Mouse (Mus musculus) adrenal gland, postnatal 4 days (tissue): Measurements from ENCODE around the gene Pkp2. TPM values are rescaled to one million over a fixed set of nuclear protein-coding genes. Genes with fewer than 3 reads are reported as not detected.
"Not testable (repeated sequence)": the region's sequence is repeated elsewhere in the genome, so short reads cannot be mapped to it uniquely, and the experiment has no call there.

Source experiments
- DNase-seq, 2 experiments: peaks; one replicate each; pipeline ENCODE4 v3.0.0; 2021 to 2022; ENCODE audit warnings: low spot score in 2 of 2, mixed read lengths in 2 of 2
- long read RNA-seq, 2 experiments: library from polyadenylated mRNA; stranded (forward); transcript quantifications; one replicate each; pipeline ENCODE4 v2.0.0; 2021
- total RNA-seq, 2 experiments: library from RNA; stranded (reverse); gene quantifications; 2 replicates each; pipeline ENCODE4 v1.2.3; 2021

Gene Pkp2
- 1 to 10 TPM; 3.6 to 4.1 TPM for total RNA-seq
- long read RNA-seq, experiment 1, partial matches to known transcripts, result 1 of 2 reads
- long read RNA-seq, experiment 1, other reads (novel, unspliced or antisense), result 0 of 2 reads
- long read RNA-seq, experiment 2, transcript Pkp2-201 (13 exons, 2,918 nt), result major isoform, 10 of 11 reads
- long read RNA-seq, experiment 2, partial matches to known transcripts, result 1 of 11 reads
- long read RNA-seq, experiment 2, other reads (novel, unspliced or antisense), result 0 of 11 reads

DNA sequence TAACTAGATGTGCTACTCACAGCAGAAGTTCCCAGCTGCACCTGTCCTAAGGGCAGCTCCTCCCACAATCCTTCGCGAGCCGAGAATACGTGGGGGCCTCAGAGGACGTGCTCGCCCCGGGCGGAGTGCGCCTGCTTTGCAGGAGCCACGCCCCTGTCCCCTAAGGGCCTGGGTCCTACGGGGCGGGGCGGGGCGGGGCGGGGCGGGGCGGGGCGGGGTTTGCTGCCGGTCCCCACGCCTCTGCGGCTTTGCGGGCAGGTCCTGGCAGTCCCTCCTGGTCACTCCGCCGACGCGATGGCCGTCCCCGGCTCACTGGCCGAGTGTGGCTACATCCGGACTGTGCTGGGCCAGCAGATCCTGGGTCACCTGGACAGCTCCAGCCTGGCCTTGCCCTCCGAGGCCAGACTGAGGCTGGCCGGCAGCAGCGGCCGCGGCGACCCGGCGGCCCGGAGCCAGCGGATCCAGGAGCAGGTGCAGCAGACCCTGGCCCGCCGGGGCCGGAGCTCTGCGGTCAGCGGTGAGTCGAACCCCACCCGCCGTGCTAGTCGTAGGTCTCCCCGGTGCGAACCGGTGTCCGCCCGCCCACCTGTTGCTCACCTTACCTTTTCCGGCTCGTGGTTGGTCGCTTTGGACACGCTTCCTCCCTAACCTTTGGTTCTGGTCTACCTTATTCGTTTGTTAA, at the start of gene Pkp2:
Gene Pkp2 (plus strand): TSS at position 240 of the 682 bp plus-strand sequence.
- peak in 1 of 2 experiments; percentile 19 for DNase-seq

DNA sequence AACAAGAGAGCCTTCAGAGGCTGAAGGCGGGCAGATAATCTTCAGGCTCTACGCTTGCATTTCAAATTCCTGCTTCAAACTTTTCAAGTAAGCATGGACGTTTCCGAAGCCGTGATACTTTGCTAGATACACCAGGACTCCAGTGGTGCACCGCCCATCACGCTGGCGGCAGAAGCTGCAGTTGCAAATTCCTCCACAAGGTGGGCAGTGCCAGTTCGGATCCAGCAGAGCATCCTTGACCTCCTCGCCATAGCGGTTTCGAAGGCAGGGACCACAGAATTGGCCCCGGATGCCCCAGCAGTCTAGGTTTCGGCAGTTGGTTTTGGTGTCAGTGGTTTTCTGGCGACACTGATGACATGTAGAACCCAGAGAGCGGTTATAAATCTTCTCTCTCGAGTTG, 15.7 kb upstream of the Pkp2 start:
- DNase-seq, result no peak

DNA sequence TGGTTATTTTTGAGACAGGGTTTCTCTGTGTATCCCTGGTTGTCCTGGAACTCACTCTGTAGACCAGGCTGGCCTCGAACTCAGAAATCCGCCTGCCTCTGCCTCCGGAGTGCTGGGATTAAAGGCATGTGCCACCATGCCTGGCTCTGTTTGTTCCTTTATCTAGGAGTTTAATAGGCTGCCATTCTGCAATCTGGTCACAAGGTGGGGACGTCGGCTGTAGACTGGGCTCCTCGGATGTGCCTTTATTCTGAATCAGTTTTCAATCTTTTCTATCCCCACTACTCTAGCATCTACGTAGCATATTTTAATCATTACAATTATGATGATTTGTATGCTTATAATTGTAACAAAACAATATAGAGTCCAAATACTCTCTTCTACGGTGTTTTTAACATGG, 11.1 kb upstream of the Pkp2 start:
- DNase-seq, result not testable (repeated sequence)

DNA sequence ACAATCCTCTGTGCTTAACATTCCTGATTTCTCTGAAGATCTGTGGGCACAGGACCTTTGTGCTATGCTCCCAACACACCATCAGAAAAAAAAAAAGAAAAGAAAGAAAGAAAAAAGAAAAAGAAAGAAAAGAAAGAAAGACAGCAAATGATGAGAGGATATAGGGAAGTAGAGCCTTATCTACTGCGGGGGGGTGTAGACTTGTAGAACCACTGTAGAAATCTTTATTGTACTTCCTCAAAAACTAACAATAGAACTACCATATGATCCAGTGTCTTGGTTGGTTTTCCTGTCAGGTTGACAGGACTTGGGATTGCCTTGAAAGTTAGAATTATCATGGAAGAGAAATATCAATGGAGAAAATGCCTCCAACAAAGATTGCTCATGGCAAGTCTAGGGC, 8.5 kb upstream of the Pkp2 start:
- DNase-seq, result no peak

DNA sequence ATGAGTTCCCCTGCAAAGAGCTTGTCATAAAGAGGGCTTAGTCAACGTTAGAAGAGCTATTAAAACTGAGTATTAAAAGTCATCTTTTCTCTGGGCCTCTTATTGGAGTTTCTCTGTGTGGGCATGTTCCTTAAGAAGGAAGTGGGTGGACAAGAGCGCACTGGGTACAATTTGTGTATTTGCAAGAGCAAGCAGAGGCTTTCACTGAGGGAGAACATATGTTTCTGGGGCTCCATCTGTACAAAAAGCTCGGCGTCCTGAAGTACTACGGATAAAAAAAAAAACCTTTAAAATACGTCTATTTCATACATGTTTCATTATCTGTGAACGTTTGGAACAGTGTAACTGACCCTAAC, 417 bp upstream of the Pkp2 start:
- DNase-seq, result no peak

DNA sequence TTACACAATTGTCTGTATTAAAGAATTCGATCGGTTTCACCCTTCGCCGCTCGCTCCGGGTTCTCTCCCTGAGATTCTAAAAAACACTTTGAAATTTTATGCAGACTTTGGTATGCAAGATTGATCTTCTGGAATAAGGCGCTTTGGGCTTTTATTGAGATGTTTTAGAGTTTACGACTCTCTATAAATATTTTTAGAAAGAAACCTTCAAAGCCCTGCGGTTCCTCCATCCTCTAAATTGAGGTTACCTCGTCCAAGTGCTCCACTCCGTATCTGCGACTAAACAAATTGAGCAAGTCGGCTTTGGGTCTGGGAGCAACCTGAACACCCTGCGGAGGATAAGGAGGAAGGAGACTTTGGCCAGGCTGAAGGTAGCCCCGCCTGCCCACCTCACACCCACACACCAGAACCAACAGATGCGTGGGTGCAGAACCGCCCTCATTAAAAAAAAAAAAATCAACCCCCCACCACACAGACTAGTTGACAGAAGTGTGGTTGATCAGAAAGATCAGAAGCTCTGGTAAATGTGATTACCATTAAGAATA, 715 bp downstream of the Pkp2 start:
- no peak for DNase-seq

DNA sequence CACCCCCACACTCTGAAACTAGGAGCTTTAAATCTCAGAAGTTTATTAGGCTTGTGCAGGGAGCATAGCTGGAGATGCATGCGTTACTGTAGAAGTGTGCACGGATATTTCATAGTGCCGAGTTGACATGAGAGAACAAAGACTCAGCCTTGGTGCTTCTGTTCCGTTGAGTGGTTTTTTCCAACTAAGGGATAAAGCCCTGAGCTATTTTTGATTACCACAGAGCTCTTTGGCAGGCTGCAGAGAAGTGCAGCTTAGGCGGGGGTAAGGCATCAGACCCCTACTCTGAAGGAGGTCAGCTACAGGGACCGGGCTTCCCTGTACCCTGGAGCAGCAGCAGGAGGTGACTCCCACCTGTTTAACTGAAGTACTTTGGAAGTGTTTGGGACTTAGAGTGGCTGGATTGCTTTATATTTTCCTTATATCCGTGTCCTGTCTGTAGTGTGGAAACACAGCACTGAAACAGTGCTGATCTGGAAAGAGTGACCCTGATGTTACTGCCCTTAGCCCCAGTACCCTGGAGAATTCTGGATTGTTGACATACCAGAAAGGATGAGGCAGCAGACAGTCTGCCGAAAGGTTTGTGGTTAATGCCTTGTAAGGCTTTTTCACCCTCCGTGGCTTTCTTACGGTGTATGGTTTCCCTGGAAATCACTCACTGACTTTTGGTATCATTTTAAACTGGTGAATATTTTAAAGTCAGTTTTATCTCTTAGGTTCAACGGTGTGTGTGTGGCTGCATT, 2.7 kb downstream of the Pkp2 start:
- DNase-seq, result no peak

DNA sequence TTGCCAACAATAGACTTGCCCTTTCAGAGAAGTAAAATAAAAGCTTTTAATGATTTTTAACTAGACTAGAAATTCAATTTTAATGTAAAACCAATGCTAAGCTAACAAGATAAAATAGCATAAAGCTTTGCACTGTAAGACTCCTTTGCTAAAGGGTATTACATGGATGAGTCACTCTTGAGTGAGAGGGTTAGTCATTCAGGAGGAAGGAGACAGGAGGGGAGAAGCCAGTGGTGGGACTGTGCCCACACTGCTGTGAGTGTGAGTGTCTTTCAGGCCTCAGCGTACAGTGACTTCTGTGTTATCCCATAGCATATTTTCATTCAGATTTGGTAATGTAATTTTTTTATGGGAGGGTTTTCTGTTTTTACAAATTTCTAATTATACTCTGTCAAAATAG, 3.8 kb downstream of the Pkp2 start:
- no peak for DNase-seq

DNA sequence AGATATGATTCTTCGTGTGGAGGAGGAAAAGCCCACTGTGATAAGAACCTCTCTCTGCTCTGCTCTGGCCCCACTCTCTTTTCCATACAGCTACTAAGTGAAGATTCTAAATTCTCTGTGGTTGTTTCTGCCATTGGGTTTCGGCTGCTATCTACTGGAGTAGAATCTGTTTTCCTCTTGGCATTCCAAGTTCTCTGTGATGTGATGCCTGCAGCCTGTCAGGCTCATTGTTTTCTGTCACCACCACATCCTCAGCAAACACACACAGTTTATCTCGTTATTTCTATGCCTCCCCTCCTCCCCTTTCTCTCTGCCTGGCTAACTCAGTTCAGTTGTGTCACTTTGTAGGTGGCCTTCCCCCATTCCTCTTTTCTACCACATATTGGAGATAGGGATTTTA, 6.7 kb downstream of the Pkp2 start:
- DNase-seq, result no peak

DNA sequence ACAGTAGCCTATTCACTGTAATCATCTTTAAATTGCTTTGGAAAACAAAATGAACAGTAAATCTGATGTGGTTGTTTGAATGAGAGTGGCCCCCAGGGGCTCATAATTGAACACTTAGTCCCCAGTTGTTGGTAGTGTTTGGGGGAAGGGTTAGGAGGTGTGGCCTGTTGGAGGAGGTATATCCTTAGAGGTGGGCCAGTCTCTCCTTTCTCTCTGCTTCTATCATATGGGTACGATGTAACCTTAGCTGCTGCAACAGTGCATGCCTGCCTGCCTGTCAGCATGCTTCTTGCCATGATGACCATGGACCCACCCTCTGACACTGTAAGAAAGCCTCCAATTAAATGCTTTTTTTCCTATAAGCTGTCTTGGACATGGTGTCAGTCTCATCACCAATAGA, 9.5 kb downstream of the Pkp2 start:
- DNase-seq, result no peak

DNA sequence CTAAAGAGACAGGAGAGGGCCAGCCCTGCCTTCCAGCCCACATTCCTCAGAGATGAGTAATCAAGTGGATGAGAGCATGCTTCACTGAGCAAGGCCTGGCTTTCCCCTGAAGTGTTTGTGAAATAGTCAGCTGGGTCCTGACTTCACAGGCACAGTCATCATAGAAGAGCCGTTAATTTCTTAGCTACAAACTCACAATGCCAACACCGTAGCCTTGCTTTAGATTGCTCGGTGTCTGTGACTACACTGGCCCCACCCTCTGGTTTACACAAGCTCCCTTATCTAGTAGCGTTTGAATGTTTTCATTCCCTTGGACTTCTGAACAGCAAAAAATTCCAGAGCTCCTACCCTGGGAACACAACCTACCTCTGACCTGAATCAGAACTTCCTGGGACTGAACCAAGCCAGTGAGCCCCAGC, 11.4 kb downstream of the Pkp2 start:
- no peak for DNase-seq

DNA sequence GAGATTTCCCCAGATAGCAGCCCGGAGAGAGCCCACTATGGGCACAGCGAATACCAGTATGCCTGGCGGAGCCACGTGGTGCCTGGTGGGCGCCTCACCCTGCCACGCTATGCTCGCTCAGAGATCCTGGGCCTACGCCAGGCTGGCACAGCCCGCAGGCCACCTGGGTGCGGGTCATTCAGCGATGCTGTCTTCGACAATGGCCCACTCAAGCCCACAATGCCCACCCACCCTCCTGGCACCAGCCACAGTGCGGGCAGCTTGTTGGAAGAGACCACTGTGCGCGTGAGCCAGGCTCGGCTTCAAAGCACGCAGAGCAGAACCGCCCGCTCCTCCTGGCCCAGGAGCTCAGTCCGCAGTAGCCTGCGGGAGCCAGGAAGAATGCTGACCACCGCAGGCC, 12.7 kb downstream of the Pkp2 start:
- no peak for DNase-seq

DNA sequence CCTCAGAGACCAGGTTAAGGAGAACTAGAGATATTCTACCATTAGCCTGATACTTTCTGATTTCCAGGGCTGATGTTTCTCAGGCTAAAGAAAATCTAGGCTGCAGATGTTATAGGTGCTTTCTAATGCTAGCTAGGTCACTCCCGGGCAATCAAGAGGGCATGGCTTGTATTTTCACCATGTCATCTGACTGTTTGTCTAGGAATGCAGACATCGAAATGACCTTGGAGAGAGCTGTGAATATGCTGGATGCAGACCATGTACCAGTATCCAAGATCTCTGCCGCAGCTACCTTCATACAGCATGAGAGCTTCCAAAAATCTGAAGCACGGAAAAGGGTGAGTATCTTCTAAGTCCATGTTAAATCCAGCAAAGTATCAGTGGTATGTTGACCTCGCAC, 17.3 kb downstream of the Pkp2 start:
- DNase-seq, result no peak

DNA sequence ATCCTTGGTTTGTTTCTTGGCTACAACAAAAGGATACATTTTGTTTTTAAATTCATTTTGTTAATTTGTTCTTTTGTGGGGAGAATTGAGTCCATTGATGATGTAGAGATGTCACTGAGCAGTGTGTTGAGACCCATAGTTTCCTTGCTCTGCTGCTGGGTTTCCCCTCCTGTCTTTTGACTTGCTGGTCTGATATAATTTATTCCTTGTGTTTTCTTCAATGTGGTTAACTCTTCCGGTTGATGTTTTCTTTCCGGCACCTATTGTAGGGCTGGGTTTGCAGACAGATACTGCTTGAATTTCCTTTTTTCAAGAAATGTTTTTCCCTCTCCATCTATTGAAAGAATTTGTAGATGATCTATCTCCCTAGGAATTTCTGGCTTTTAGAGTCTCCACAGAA, 20.8 kb downstream of the Pkp2 start:
- DNase-seq, result no peak

DNA sequence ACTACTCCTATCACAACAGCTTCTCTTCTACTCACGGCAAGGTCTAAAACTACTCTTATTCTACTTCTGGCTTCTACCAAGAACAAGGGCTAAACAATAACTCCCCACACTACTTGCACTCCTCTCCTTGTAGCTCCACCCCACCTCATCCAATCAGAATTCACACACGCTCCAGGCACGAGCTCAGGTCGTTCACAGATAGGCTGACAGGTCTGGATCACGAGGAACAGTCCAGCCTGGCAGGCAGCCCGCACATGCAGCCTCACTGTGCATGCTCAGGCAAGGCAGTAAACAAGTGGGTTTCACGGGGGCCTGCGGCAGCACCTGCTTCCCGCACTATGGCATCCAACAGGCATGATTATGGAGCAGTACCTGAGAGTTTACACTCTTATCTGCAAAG, 23.6 kb downstream of the Pkp2 start:
- not testable (repeated sequence) for DNase-seq

DNA sequence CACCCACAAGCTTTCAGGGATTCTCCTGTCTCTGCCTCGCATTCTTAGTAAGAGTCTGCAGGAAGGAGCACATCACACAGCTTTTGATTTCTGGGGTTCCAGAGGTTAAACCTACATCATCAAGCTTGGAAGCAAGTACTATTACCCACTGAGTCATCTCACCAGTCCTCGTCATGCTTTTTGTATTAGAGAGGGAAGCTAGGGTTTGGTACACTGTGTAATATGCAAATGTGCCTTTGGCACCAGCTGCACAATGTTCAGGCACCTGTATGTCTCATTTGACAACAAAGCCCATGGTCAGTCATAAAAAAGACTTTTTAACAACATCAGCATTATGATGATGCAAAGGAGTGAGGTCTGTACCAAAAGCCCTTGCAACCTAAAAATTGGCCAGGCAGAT, 25.2 kb downstream of the Pkp2 start:
- DNase-seq, result no peak

DNA sequence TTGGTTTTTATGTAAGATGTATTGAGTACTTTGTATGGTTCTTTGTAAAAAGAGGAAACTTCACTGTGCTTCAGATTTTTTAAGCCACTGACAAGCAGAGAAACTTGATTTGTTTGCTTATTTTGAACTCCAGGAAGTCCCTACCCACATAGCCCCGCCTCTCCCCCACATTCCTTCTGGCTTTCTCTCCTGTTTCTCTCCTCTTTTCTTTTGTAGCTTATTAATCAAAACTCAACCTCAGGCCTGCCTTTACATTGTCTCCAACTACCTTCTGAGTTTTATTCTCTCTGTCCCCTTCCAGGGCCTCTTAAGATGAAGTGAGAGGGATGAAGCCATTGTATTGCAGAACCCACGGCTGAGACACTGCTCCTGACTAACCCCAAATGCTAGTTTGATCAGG, 31.6 kb downstream of the Pkp2 start:
- DNase-seq, result no peak

DNA sequence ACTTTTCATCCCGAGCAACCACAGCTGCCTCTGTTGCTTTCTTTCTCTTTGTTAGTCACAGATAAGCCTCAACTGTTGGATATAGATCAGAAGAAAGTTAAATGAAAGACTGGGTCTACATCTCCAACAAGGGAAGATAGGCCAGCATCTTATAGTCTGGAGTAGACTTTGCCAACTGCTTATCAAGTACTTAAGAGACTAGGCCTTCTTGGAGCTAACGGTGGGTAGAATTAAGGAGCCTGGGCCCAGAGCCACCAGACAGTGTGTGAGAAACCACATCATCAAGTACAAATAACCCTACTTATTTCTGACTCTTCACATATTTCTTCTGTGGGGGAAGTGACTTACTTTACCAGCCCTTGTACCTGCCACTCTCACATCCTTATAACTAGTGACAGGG, 37.4 kb downstream of the Pkp2 start:
- no peak for DNase-seq

DNA sequence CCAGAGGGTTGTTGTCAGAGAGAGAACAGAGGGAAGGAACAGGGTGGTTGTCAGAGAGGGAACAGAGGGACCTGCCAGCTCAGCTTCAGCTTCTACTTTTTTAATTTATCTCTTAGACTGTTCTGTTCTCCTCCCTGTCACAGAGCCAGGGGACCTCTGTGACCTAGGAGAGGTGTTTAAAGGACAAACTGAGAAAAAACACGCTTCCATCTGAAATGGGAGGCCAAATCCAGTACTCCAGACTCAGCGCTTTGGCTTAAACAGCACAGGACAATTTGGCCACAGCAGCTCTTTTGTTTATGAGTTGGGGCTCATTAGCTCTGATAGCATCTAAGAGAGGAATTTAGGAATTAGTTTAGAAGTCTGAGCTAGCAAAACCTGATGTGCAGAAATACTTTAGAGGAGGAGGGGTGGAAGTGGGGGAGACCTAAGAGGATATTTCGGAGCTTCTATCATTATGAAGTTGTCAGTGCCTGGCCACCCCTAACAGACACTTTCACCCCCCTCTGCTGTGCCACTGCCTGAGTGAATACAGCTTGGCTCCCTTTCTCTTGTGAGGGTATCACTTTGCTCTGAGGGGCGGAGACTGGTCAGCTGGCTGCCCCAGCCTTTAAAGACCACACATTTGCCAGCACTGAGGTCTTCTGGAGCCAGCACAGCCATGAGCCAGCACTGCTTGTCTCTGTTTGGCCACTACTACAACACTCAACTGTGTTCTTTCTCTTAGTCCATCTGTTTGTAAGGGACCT, 40.4 kb downstream of the Pkp2 start:
- DNase-seq, result no peak

DNA sequence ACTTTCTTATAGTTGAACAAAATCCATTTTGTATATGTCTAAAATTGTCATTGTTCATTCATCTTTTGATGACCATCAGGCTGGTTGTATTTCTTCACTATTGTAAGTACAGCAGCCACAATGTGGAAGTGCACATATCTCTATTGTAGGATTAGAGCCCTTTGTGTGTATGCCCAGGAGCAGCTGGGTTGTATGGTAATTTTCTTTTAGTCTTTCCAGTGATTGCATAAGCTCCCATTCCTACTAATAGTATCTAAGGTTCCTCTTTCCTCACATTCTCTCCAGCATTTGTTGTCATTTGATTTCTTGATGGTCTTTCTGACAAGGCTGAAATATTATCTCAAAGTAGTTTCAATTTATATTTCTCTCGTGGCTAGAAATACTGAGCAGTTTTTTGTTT, 42.1 kb downstream of the Pkp2 start:
- DNase-seq, result no peak

DNA sequence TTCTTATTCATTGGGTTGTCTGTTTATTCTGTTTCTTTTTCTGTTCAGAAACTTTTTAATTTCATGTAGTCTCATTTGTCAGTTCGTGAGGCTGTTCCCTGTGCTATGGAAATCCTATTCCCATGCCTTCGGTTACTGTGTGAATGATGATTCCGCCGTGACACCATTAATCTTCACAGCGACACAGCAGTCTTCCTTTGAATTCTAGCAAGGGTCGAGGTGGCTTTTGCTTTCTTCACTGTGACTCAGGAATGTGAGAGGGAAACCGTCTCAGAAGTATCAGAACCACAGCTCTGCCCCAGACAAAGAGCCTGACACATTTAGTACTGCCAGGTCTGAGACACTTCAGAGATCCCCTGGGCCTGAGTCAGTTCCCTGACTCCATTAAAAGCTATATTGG, 42.8 kb downstream of the Pkp2 start:
- DNase-seq, result no peak

DNA sequence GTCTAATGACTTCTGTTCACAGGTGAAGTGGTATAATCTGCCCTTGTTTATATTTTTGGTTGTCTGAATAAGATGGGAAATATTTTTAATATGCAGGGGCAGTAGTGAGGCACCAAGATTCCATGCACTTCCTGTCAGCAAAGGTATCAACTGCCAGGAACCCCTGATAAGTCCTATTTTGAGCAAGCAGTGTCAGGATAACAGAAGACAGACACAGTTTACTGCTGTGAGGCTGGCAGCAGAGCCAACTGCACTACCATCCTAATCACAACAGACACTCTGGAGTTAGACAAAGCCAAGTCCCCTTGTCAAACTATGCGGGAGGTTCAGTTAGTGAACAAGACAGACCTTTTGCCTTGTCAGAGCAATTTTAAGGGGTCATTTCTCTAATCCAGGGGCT, 43.6 kb downstream of the Pkp2 start:
- no peak for DNase-seq
